8 mouse cellular contexts compared by ENCODE assay signal in the genomic region with DNA sequence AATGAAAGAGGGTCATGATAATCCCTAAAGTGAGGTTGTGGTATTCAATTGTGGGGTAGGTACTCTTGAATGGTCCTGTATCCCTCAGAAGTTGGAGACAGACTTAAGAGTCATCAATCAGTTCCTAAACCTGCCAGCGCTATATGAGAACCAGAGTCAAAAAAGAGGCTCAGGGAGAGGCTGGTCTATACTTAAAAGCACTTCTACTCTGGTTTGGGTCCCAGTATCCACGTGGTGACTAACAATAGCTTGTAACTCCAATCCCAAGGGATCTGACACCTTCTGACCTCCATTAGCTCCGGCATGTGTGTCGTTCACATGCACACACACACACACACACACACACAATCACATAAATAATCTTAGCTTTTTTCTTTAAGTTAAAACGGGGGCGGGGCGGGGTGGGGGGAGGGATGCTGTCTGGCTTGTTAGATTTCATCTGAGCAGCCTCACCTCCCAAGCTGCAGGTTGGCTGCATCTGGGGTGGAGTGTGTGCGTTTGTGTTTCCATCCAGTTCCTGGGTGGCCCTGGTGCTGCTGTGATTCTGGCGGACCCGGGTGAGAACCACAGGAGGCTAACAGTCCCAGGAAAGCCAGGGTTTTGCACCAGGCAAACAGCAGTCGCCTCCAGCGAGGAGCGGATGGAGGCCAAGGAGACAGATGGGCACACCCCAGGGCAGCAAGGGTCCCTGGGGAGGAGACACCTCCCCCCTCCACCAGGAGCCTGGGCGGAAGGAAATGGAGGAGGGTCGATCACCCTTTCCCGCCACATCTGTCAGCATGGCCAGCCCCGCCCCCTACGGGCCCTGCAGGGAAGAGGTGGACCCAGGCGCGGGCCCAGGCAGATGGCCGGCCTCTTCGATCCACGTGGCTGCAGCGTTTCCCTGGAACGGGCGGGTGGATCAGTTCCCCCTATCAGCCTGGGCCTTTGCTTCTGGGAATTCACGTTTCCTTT. TPM values are rescaled to one million over a fixed set of nuclear protein-coding genes. Genes with fewer than 3 reads are reported as not detected.
A peak's percentile ranks its signal among the peaks of the same experiment; 100 is the strongest.
DNase-seq lines count a peak whose midpoint lies in the region; ATAC-seq lines count a peak whose summit lies in the region.

No protein-coding gene starts in this region.

- peak overlapping the region; percentile 39 for H3K9ac ChIP-seq in forebrain, embryonic 15.5 days (replicated peaks)

- DNase-seq in Muller cell, postnatal 12 days (ENCODE audit: inconsistent ontology term) = peak; percentile 82
- DNase-seq in cerebellum, adult 11-12 months = peak; percentile 30
- peak; percentile 92 for DNase-seq in hindbrain, embryonic 10.5 days (ENCODE audit: low spot score)
- peak; percentile 13 to 39 for DNase-seq in layer of hippocampus, postnatal 25 days (ENCODE audit: extremely low spot score in 1 of 2, low spot score in 1 of 2)
- DNase-seq in spleen, adult 12 weeks (ENCODE audit: low spot score) = peak; percentile 45

- H3K27ac ChIP-seq in forebrain, embryonic 15.5 days (replicated peaks) = peak overlapping the region; percentile 24
- H3K27ac ChIP-seq in hindbrain, embryonic 10.5 days = peak overlapping the region; percentile 90

- no peaks in the 10 kb centered on the region for H3K27me3 ChIP-seq in forebrain, embryonic 15.5 days
- H3K27me3 ChIP-seq in hindbrain, embryonic 10.5 days (ENCODE audit: insufficient read depth, poor library complexity, severe bottlenecking) = peaks cover 48% of the 10 kb centered on the region

- H3K4me3 ChIP-seq in forebrain, embryonic 15.5 days = peak overlapping the region; percentile 28
- H3K4me3 ChIP-seq in hindbrain, embryonic 10.5 days = peak overlapping the region; percentile 48

- H3K36me3 ChIP-seq in forebrain, embryonic 15.5 days = no peaks in the 10 kb centered on the region
- H3K36me3 ChIP-seq in hindbrain, embryonic 10.5 days = no peaks in the 10 kb centered on the region

- H3K4me1 ChIP-seq in forebrain, embryonic 15.5 days = peaks cover 22% of the 10 kb centered on the region
- H3K4me1 ChIP-seq in hindbrain, embryonic 10.5 days (replicated peaks) = peaks cover 58% of the 10 kb centered on the region

- H3K4me2 ChIP-seq in forebrain, embryonic 15.5 days (replicated peaks) = peak overlapping the region; percentile 55

- peak; percentile 76; the same call in 1 of the 2 replicates for ATAC-seq in forebrain, embryonic 15.5 days (replicated peaks)
- peak; percentile 32; the same call in 1 of the 2 replicates for ATAC-seq in megakaryocyte-erythroid progenitor cell, adult 5-6 weeks (replicated peaks; ENCODE audit: low FRiP score, low TSS enrichment, poor library complexity, severe bottlenecking)
- ATAC-seq in activated CD4-positive, CD25-positive, alpha-beta regulatory T cell, adult 4 months = no peak

- no peaks in the 10 kb centered on the region for H3K9me3 ChIP-seq in forebrain, embryonic 15.5 days
- H3K9me3 ChIP-seq in hindbrain, embryonic 10.5 days = no peaks in the 10 kb centered on the region; the same call in 1 of the 2 replicates

- 3% methylated on average over 27 of the region's 27 CpGs for WGBS in forebrain, embryonic 15.5 days
- 2% methylated on average over 27 of the region's 27 CpGs for WGBS in hindbrain, embryonic 10.5 days

RNA-seq across cellular contexts. Expression of gene Fgd2, which starts 37.0 kb away (rescaled TPM):
- polyA plus RNA-seq in forebrain, embryonic 15.5 days (2015; fragmentation: Nextera tagmentation; extraction: Ambion mirVana) = 5.5 and 6.0 TPM in 2 replicates
- 5.9 and 7.5 TPM in 2 replicates for polyA plus RNA-seq in hindbrain, embryonic 10.5 days (2016; fragmentation: Nextera tagmentation; extraction: Ambion mirVana)
- total RNA-seq in layer of hippocampus, postnatal 25 days (2021) = 1 to 10 TPM; 5.6 to 8.2 TPM
- 3.1 and 3.4 TPM in 2 replicates for total RNA-seq in megakaryocyte-erythroid progenitor cell, adult 5-6 weeks (2014; fragmentation: Nextera tagmentation)
- 2.7 and 6.0 TPM in 2 replicates for total RNA-seq in megakaryocyte-erythroid progenitor cell, adult 5-6 weeks (2017)
- polyA plus RNA-seq in activated CD4-positive, CD25-positive, alpha-beta regulatory T cell, adult 4 months (2017; shearing (Covaris generic)) = 1 to 10 TPM in 1 of 2 experiments, under 1 TPM in 1; 0.79 to 2.5 TPM

RNA-seq across cellular contexts. Expression of gene Mtch1, which starts 50.0 kb away (rescaled TPM):
- polyA plus RNA-seq in forebrain, embryonic 15.5 days (2015; fragmentation: Nextera tagmentation; extraction: Ambion mirVana) = 432 and 464 TPM in 2 replicates
- 338 and 391 TPM in 2 replicates for polyA plus RNA-seq in hindbrain, embryonic 10.5 days (2016; fragmentation: Nextera tagmentation; extraction: Ambion mirVana)
- 100 to 1,000 TPM; 556 to 630 TPM for total RNA-seq in layer of hippocampus, postnatal 25 days (2021)
- total RNA-seq in megakaryocyte-erythroid progenitor cell, adult 5-6 weeks (2014; fragmentation: Nextera tagmentation) = 86.6 and 105 TPM in 2 replicates
- 31.9 and 32.4 TPM in 2 replicates for total RNA-seq in megakaryocyte-erythroid progenitor cell, adult 5-6 weeks (2017)
- 10 to 100 TPM; 14.6 to 18.4 TPM for polyA plus RNA-seq in activated CD4-positive, CD25-positive, alpha-beta regulatory T cell, adult 4 months (2017; shearing (Covaris generic))

Comparison
In these comparisons a context has a peak if more than half of its experiments do, and no peak if none do; other contexts are left out.
1. DNase-seq: peak in every context shown above with its lines; median percentile 92 in hindbrain, embryonic 10.5 days; 82 in Muller cell, postnatal 12 days; 45 in spleen, adult 12 weeks; 30 in cerebellum, adult 11-12 months; 26 in layer of hippocampus, postnatal 25 days.
2. RNA of gene Mtch1, which starts 50.0 kb away (polyA plus RNA-seq): 432 to 464 TPM in forebrain, embryonic 15.5 days and 338 to 391 TPM in hindbrain, embryonic 10.5 days; 14.6 to 18.4 TPM in activated CD4-positive, CD25-positive, alpha-beta regulatory T cell, adult 4 months; every median in the first group is over 10 times any median in the second.